Mouse (Mus musculus) CH12.LX (cell line): ENCODE data around the gene Stk17b. TPM values are rescaled to one million over a fixed set of nuclear protein-coding genes. Genes with fewer than 3 reads are reported as not detected.

Source experiments
- DNase-seq: peaks from one replicate; pipeline ENCODE4 v3.0.0-alpha.2; 2013; ENCODE audit errors: extremely low read depth
- H3K27ac ChIP-seq: 2 replicates; pipeline ENCODE4 v1.5.1; 2012; ENCODE audit warnings: low read depth, mild to moderate bottlenecking, control low read depth, moderate library complexity; ENCODE audit not compliant: insufficient read depth
- H3K27me3 ChIP-seq: replicated peaks from 2 replicates; pipeline ENCODE3; 2012; ENCODE audit warnings: inconsistent platforms
- H3K36me3 ChIP-seq, 2 experiments: replicated peaks in 1 of 2; 2 replicates each; pipeline versions ENCODE3 to v1.6.1; 2012; ENCODE audit warnings: inconsistent platforms in 1 of 2, low read length in 1 of 2, mild to moderate bottlenecking in 1 of 2, mixed read lengths in 1 of 2, moderate library complexity in 1 of 2; ENCODE audit not compliant: control insufficient read depth in 1 of 2, insufficient read depth in 1 of 2
- H3K4me1 ChIP-seq, 2 experiments: 2 replicates each; pipeline ENCODE4 v1.6.1; 2012; ENCODE audit warnings: inconsistent platforms in 1 of 2, moderate library complexity in 1 of 2; ENCODE audit not compliant: insufficient read depth in 2 of 2, control insufficient read depth in 1 of 2
- H3K4me2 ChIP-seq: 2 replicates; pipeline ENCODE4 v1.6.1; 2012; ENCODE audit warnings: low read depth, mild to moderate bottlenecking, control low read depth; ENCODE audit not compliant: poor library complexity, insufficient read depth, severe bottlenecking
- H3K4me3 ChIP-seq, 3 experiments: fragments of 150-350 bp in 1 of 3; sonication (generic) in 1 of 3; replicated peaks in 1 of 3; 2 replicates each; pipeline versions ENCODE3 to v1.5.1; 2011 to 2012; ENCODE audit warnings: low read depth in 2 of 3, low read length in 2 of 3, mild to moderate bottlenecking in 2 of 3, moderate library complexity in 2 of 3, control low read depth in 1 of 3, improper control_type of control experiment in 1 of 3, inconsistent platforms in 1 of 3, mixed read lengths in 1 of 3; ENCODE audit not compliant: poor library complexity in 1 of 3
- H3K79me2 ChIP-seq: replicated peaks from 2 replicates; pipeline ENCODE4 v1.6.1; 2012; ENCODE audit warnings: mild to moderate bottlenecking, moderate library complexity; ENCODE audit not compliant: control insufficient read depth, poor library complexity, insufficient read depth, severe bottlenecking; ENCODE audit errors: extremely low read depth
- H3K9ac ChIP-seq: 2 replicates; pipeline ENCODE4 v1.6.1; 2012; ENCODE audit warnings: low read depth, mild to moderate bottlenecking, control low read depth, moderate library complexity; ENCODE audit not compliant: insufficient read depth
- H3K9me3 ChIP-seq: replicated peaks from 2 replicates; pipeline ENCODE3; 2012; ENCODE audit warnings: low read length, inconsistent platforms, mixed read lengths
- BHLHE40 ChIP-seq: IDR thresholded peaks from 2 replicates; pipeline ENCODE4 v1.6.1; 2011; ENCODE audit warnings: mild to moderate bottlenecking, low read depth, low read length, improper control_type of control experiment
- CHD2 ChIP-seq: IDR thresholded peaks from 2 replicates; pipeline ENCODE4 v1.6.1; 2011; ENCODE audit warnings: low read length, improper control_type of control experiment
- ETS1 ChIP-seq: conservative IDR thresholded peaks from 2 replicates; pipeline ENCODE4 v1.6.1; 2012; ENCODE audit warnings: low read depth, mild to moderate bottlenecking, inconsistent platforms, low read length, improper control_type of control experiment, moderate library complexity
- IRF4 ChIP-seq: IDR thresholded peaks from 2 replicates; pipeline ENCODE4 v1.6.1; 2014; ENCODE audit warnings: low read depth, mild to moderate bottlenecking, inconsistent platforms, low read length, improper control_type of control experiment
- JUN ChIP-seq: IDR thresholded peaks from 2 replicates; pipeline ENCODE4 v1.6.1; 2011; ENCODE audit warnings: low read depth, mild to moderate bottlenecking, low read length, improper control_type of control experiment, moderate library complexity; ENCODE audit not compliant: insufficient read depth
- MAX ChIP-seq: IDR thresholded peaks from 2 replicates; pipeline ENCODE4 v1.6.1; 2011; ENCODE audit warnings: low read length, improper control_type of control experiment
- MEF2A ChIP-seq: IDR thresholded peaks from 2 replicates; pipeline ENCODE4 v1.6.1; 2014; ENCODE audit warnings: low read depth, mild to moderate bottlenecking, inconsistent platforms, low read length, improper control_type of control experiment, borderline replicate concordance
- MXI1 ChIP-seq: IDR thresholded peaks from 2 replicates; pipeline ENCODE4 v1.6.1; 2011; ENCODE audit warnings: mild to moderate bottlenecking, low read depth, low read length, improper control_type of control experiment
- PAX5 ChIP-seq: IDR thresholded peaks from 2 replicates; pipeline ENCODE4 v1.6.1; 2012; ENCODE audit warnings: low read length, inconsistent platforms, mixed read lengths
- POLR2AphosphoS2 ChIP-seq: IDR thresholded peaks from 2 replicates; pipeline ENCODE4 v1.6.1; 2011; ENCODE audit warnings: low read depth, low read length, improper control_type of control experiment
- RCOR1 ChIP-seq: conservative IDR thresholded peaks from 2 replicates; pipeline ENCODE4 v1.6.1; 2012; ENCODE audit warnings: low read depth, mild to moderate bottlenecking, inconsistent platforms, low read length, improper control_type of control experiment
- SIN3A ChIP-seq: IDR thresholded peaks from 2 replicates; pipeline ENCODE4 v1.6.1; 2012; ENCODE audit warnings: low read length, improper control_type of control experiment, inconsistent platforms
- SMC3 ChIP-seq: IDR thresholded peaks from 2 replicates; pipeline ENCODE4 v1.6.1; 2011; ENCODE audit warnings: low read depth, low read length, improper control_type of control experiment
- TBP ChIP-seq: conservative IDR thresholded peaks from 2 replicates; pipeline ENCODE4 v1.6.1; 2011; ENCODE audit warnings: low read depth, low read length, improper control_type of control experiment
- ZMIZ1 ChIP-seq: IDR thresholded peaks from 2 replicates; pipeline ENCODE4 v1.6.1; 2012; ENCODE audit warnings: low read depth, mild to moderate bottlenecking, inconsistent platforms, low read length, improper control_type of control experiment
- dilution Hi-C: fragments of 300-500 bp; cut with MboI; formaldehyde crosslinking; loops from 2 replicates; pipeline ENCODE4 v1.14.3; 2020; ENCODE audit warnings: low sequenced_read_pairs; ENCODE audit not compliant: extremely low pct_unique_long_range_greater_than_20kb, extremely low pct_ligation_motif_present
- in situ Hi-C: fragments of 300-500 bp; cut with MboI; formaldehyde crosslinking; loops from 3 replicates; pipeline ENCODE4 v1.14.3; 2019; ENCODE audit warnings: low sequenced_read_pairs, low pct_ligation_motif_present, low pct_unique_long_range_greater_than_20kb, mixed read lengths
- polyA plus RNA-seq: library from polyadenylated mRNA; unstranded; fragments of >175 nt; gene quantifications from 2 replicates; pipeline ENCODE4 v1.2.1, GENCODE M21; 2012; ENCODE audit warnings: low read depth; ENCODE audit not compliant: insufficient read length
- total RNA-seq, 2 experiments: library from RNA; depleted of rRNA; stranded (reverse); fragments of 300-350 nt in 1 of 2; fragments of >200 nt in 1 of 2; gene quantifications; 2 replicates each; pipeline ENCODE4 v1.2.3; 2012 to 2014

Gene Stk17b
- total and polyA plus RNA-seq, 3 experiments, result 25.2 to 58.6 (median 46.3) TPM

DNA sequence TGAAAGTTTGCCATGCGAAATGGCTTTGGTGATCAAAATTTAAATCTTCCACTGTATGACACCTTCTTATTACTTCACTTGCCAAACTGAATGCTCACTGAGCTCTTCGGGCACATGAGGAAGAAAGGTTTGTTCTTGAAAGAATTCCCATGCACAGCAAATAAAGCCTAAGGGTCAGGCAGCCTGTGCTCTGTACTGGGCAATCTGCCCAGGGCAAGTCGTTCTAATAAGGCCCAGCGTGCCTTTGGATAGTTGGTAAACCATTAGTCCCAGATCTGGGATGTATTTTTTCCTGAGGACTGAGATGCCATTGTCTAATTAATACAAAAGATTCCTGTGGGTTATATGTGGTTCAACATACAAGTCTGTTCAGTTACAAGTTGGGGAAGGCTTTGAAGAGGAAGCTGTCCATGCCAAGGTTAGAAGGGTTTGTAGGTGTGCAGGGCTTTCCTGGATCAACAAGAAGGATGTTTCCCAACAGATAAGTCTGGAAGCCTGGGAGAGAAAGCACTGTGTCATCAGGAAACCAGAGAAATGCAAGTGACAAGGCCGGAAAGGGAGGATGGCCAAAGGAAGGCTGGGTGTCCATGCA lies 35.1 kb upstream of the Stk17b start:
- Histone ChIP-seq H3K27ac (no peak overlapping the region), H3K79me2 (no peaks in the 10 kb centered on the region), H3K9ac (no peak overlapping the region), H3K4me2 (no peak overlapping the region), H3K4me3 (no peak overlapping the region), H3K4me1 (peaks cover 16 to 64% of the 10 kb centered on the region in 2 experiments; a peak in 3 of 4 replicates), H3K36me3 (no peaks in the 10 kb centered on the region), H3K9me3 (no peaks in the 10 kb centered on the region), H3K27me3 (no peaks in the 10 kb centered on the region)
- in situ Hi-C loops, result no loop called here
- no peak for DNase-seq
- TF ChIP-seq SMC3 (no peak), CHD2 (no peak), IRF4 (no peak), ZMIZ1 (no peak), SIN3A (no peak), ETS1 (no peak), TBP (no peak), BHLHE40 (no peak), RCOR1 (no peak), JUN (no peak), MEF2A (no peak), POLR2AphosphoS2 (no peak), MAX (no peak)
- dilution Hi-C loops, result no loop called here

DNA sequence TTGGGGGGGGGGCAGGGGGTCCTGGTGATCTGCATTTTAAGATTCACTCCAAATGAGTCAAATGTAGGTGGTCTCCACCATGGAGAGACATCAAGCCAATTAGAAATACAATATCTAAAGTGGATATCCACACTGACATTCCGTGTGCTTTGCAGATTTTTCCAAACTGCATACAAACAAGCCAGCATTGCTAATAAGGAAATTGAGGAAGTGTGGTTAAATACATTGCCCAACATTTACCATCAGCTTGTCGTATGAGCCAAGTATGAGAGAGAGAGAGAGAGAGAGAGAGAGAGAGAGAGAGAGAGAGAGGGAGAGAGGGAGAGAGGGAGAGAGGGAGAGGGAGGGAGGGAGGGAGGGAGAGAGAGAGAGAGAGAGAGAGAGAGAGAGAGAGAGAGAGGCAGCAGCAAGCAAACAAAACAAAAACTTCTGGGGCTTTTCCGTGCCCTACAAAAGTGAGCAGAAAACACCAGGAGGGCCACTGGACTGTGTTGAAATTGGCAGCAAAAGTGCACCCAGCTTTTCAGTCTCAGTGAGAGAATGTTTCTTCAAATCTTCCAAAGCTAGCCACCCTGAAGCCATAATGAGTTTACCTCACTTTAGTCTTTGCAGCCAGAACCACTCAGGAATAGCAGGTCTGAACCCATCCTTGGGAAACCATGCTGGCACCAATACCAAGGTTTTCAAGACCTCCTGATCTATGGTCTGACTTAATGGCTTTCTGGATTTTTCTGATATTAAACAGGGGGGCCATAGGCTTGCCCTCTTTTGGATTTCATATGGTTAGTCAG lies 33.2 kb upstream of the Stk17b start:
- H3K27ac ChIP-seq, result no peak overlapping the region

More for the DNA sequence above, 33.2 kb upstream of the Stk17b start:
- in situ Hi-C loops, result no loop called here
- dilution Hi-C loops, result no loop called here
- TF ChIP-seq MXI1 (no peak), PAX5 (no peak), BHLHE40 (no peak)
- TF ChIP-seq, all 38 proteins: peak for 0
- H3K27me3 ChIP-seq, result no peaks in the 10 kb centered on the region
- H3K9me3 ChIP-seq, result no peaks in the 10 kb centered on the region
- H3K4me1 ChIP-seq, result peaks cover 12 to 56% of the 10 kb centered on the region in 2 experiments; a peak in 3 of 4 replicates
- no peak for DNase-seq
- no peak overlapping the region for H3K4me2 ChIP-seq
- no peaks in the 10 kb centered on the region for H3K79me2 ChIP-seq
- H3K36me3 ChIP-seq, result no peaks in the 10 kb centered on the region
- no peak overlapping the region for H3K9ac ChIP-seq
- H3K4me3 ChIP-seq, result no peak overlapping the region
